ENCODE assay signal across 18 mouse cellular contexts in genomic region chr3:23946182-23946581, GRCm38 (mm10).
"Had no signal": no experiment of that assay in that cellular context is flagged by ENCODE, and none has a peak within 500 bp of the region (broad histone marks: within the 10 kb centered on the region; RNA-seq: fewer than 3 reads in every experiment).

No protein-coding gene starts in this region.

- H3K27me3 ChIP-seq: lung, embryonic 15.5 days; megakaryocyte, embryonic 14.5 days; midbrain, embryonic 13.5 days; midbrain, embryonic 15.5 days; neural tube, embryonic 13.5 days; stomach, embryonic 15.5 days had no signal

- H3K9me3 ChIP-seq: lung, embryonic 15.5 days; megakaryocyte, embryonic 14.5 days; midbrain, embryonic 13.5 days; midbrain, embryonic 15.5 days; neural tube, embryonic 13.5 days; stomach, embryonic 15.5 days had no signal

- ATAC-seq: liver, postnatal 0 days; lung, postnatal 0 days; midbrain, embryonic 13.5 days; midbrain, embryonic 15.5 days had no signal

- H3K4me2 ChIP-seq: lung, embryonic 15.5 days; midbrain, embryonic 11.5 days; midbrain, embryonic 13.5 days; midbrain, embryonic 15.5 days; neural tube, embryonic 13.5 days; stomach, embryonic 15.5 days had no signal

- H3K9ac ChIP-seq: liver, postnatal 0 days; lung, embryonic 15.5 days; midbrain, embryonic 13.5 days; midbrain, embryonic 15.5 days; neural tube, embryonic 13.5 days; stomach, embryonic 15.5 days had no signal

- DNase-seq: liver, postnatal 0 days; lung, adult 2 months; lung, postnatal 14 days; lung, postnatal 36 days; right cerebral cortex, postnatal 14 days; thymus, adult 2 months; thymus, postnatal 25 days; thymus, postnatal 4 days had no signal

- H3K36me3 ChIP-seq: lung, embryonic 15.5 days; midbrain, embryonic 13.5 days; midbrain, embryonic 15.5 days; neural tube, embryonic 13.5 days; stomach, embryonic 15.5 days had no signal

- H3K4me1 ChIP-seq: lung, embryonic 15.5 days; megakaryocyte, embryonic 14.5 days; midbrain, embryonic 13.5 days; midbrain, embryonic 15.5 days; neural tube, embryonic 13.5 days; stomach, embryonic 15.5 days had no signal

- H3K27ac ChIP-seq: lung, embryonic 15.5 days; macrophage; midbrain, embryonic 13.5 days; midbrain, embryonic 15.5 days; neural tube, embryonic 13.5 days; stomach, embryonic 15.5 days; stomach, postnatal 0 days had no signal

- H3K4me3 ChIP-seq: lung, embryonic 15.5 days; megakaryocyte, embryonic 14.5 days; midbrain, embryonic 13.5 days; midbrain, embryonic 15.5 days; neural tube, embryonic 13.5 days; stomach, embryonic 15.5 days had no signal
